Mouse (Mus musculus): ENCODE results near the gene Lhfpl3.

The Lhfpl3 gene

DNA sequence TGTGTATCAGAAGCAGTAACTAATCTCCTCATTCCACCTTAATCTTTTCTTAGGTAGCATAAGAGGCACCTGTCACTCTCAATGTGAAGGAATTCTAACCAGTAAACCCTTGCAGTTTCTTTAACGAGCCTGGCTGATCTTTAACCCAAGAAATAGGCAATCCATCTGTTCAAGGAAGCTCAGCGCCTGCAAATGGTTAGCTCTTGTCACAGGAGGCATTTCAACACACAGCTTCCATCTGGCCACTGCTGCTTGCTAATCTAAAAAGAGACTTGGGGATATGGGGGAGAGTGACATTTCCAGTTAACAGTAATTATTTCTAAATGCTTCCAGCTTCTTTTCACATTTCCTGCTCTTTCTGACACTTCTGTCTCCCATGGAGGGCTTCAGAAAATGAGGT lies 182.9 kb downstream of the Lhfpl3 start:
- no peak for DNase-seq

DNA sequence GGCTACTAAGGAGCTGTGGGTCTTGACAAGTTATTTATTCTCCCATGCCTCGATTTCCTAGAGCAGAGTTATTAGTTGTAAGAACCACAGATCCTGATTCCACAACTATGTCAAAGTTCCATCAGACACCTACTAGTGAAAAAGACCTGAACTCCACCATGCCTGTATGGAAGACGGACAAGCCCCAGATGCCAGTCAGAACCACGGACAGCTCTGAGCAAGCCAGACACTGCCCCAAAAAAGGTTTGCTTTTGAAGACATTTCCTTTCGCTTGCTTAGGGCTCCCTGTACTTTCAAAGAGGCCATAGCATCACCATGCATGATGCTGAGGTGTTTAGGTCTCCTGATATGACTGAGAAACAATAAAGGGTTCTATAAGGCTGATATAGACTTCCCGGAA lies 197.4 kb downstream of the Lhfpl3 start:
- DNase-seq = no peak

DNA sequence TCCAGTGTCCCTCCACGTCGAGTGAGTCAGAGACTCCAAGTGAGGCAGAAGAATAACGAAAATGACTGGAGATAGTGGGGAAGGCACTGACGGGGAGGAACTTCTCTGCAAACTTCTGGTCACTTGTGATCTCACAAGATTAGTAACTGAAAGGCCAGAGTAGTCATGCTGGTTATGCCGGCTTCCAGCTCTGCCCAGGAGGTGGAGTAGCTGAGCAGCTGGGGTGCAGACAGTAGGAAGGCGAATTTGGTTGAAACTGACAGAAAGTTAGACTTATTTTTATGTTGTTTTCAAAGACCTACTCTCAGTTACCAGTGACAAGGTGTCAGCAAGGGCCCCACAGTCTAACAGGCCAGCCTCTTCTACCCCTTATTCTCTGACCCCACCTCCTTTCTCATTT lies 217.4 kb downstream of the Lhfpl3 start:
- DNase-seq = no peak

DNA sequence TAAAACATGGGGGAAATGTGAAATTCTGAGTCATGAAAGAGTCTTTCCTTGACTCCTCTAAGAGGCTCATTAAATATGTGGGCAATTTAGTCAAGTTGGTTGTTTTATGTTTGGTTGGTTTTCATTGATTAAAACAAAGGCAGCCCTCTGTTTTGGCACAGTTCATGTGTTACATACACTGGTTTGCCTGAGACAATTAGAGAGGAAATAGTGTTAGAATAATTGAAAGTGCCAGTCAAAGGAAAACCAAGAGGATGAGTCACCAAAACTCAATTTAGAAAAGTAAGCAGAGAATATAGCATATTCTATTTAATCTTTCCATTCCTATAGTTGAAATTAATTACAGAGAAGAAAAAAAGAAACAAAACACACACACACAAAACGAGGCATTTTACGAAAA lies 240.9 kb downstream of the Lhfpl3 start:
- no peak for DNase-seq

DNA sequence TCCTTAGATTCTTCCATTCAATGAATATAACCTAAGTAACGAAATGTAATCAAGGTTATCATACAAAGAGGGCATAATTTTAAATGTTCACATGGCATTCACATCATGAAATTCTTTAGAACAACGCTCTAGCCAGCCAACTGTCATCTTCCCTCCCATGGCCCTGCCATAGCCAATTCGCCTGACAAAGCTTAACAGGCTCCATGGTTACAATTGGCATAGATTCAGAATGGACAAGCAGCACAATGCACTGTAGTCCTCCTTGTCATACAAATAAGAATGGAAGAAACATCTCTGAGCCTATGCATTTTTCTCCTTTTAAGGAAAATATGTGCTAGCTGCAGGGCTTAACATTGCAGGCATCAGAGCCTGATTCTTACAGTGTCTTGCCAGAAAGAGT lies 254.0 kb downstream of the Lhfpl3 start:
- no peak for DNase-seq

DNA sequence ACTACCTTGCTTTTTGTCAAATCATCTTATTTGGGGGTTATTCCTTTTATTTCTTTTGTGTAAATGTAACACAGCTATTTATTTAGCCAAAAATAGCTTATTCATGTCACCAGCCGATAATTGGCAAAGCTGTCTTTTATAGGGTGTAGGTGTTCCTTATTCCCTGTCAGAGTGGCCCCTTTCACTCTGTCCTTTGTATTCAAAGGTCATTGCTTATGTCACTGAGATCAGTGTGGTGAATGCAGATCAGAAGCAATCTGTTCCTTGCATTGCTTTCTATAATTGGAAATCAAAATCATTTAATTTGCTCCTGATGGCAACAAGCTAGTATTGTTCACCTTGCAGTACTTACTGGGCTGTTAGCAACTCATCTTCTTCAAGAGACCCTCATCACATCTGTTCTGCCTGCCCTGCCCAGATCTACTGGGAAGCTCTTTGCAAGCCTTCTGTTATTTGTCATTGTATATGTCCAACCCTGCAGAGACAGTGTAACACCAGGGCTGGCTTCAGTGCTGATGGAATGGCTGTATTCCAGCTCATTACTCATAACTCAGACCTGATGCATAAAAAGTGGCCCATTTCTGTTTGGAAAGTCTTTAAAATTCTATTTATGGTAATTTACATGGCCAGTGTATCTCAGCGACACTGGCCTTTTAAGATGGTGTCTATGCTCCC lies 257.4 kb downstream of the Lhfpl3 start:
- no peak for DNase-seq

DNA sequence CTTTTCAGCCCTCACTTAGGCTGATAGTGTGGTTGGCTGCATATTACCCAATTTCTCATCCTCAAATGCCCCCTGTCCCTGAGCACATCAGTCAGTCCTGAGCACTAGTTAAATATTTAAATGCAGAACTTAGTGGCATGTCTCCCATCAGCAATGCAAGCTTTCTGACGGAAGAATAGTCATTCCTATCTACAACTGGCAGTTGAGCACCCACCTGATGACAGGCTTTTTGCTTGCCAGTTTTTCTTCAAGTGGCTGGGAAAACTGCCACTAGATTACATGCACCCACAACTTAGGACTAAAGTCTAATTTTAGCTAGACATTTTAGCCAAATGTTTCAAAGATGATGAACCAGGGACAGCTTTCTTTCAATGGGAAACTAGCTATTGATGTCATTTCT lies 260.3 kb downstream of the Lhfpl3 start:
- no peak for DNase-seq

DNA sequence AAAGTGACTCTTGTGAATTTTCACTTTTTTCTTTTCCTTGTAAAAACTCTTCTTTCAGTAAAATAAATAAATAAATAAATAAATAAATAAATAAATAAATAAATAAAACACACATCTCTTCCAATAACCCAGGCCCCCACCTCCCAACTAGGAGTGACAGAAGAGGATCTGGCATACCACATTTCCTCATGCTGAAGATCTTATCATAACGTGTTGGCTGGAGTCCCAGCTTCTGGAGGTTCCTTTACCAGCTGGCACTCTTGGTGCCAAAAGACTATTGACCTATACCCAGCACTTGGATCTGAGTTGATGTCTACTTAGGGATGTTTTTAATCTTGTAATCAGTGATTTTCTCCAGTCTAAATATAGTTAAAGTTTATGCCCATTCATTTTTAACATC lies 264.6 kb downstream of the Lhfpl3 start:
- DNase-seq = no peak

DNA sequence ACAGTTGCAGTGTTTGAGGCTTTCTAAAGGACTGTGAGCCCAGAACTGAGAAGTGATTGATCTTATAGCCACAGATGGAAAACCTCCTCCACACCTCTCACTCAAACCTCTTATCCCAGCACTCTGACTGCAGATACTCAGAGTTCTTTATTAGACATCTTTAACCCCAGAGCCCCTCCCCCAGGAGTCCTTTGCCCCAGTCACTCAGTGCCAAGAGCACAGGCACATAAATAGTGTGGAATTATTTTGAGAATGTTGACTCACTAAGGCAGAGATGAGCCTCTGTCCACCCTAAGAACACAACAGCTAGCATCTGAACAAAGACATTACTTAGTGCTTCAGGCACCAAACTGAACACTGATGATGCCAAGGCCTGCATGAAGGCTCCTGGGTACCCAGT lies 268.1 kb downstream of the Lhfpl3 start:
- no peak for DNase-seq

DNA sequence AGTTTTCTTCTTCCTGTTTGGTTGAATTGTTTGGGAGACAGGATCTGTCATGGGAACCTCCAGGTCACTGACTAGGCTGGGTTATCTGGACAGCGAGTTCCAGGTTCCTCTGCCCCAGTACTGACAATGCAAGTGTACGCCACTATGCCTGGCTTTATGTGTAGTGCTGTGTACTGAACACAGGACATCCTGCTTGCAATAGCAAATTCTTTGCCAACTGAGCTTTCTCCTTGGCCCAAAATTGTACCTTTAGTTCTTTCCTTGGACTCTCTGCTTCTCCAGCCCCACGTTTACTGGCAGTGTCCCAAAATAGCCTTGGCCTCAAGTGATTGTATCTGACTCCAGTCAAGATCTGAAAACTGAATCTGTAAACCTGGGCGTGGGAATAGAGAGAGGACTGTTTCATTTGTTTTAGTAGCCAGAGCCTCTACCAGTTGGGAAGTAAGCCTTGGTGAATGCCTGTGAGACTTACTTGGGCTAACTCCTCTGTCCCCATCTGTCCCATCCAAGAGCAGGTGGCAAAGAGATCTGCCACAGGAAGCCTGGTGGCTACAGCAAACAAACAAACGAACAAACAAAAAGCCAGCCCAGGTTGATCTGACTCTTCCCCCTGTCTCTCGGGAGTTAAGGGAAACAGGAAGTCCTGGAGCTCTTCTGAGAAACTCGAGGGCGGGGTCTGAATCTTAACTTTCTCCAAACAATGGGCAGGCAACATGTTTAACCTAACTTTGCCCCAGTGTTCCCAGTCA lies 269.9 kb downstream of the Lhfpl3 start:
- DNase-seq = no peak

DNA sequence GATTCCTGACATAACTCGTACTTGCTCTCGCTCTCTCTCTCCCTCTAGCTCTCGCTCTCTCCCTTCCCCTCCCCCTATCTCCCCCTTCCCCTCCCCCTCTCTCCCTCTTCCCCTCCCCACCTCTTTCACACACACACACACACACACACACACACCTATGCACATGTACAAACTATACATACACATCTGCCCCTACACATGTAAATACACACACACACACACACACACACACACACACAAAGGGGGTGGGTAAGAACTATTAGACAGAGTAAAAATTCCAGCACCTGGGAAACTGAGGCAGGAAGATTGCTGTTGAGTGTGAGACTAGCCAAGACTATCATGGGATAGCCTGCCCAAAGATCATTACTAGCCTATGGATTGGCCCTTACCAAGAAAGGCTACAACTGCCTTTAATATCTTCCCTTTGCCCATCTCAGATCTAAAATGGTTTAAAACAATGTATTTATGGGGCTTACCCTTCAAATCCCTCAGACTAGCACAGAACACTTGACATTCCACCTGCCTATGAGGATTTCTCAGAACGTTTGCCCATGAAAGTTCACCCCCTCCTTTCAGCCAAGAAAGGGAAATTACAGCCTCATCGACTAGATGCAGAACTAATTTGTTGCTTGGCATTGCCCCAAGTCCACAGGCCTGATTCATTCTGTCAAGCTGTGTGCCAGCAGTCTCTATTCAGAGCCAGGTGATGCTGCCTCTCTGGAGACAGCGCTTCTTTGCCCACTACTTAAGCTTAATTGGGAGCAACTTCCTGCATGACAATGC lies 289.3 kb downstream of the Lhfpl3 start:
- peak; percentile 15 for DNase-seq

DNA sequence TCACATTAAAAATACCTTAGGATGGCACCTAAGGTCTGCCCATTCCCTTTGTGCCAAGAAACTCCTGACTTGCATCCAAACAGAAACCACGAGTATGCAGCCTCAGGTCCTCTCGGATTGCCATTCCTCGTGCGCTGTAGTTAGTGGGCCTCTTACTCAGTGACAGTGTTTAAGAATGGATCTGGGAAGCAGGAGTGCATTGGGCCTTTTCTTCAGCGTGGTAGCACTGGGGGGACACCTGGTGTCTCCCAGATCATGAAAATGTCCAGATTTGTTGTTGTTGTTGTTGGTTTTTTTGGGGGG lies 289.8 kb downstream of the Lhfpl3 start:
- DNase-seq = no peak

DNA sequence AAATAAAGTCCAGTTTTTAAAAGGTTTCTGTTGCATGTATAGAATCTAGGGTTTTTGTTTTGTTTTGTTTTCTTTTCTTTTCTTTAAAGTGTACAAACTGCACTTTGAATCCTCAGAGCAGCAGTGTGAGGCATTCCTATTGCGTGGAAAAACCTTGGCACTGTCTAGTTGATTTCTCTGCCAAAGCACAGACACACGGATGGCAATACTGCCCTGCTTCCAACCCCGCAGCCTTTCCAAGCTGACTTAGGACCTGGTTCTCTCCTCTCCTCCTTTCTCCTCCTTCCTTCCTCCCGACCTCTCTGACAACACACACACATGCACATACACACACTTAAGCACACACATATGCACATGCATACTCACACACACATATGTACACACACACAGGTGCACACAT lies 294.6 kb downstream of the Lhfpl3 start:
- no peak for DNase-seq

DNA sequence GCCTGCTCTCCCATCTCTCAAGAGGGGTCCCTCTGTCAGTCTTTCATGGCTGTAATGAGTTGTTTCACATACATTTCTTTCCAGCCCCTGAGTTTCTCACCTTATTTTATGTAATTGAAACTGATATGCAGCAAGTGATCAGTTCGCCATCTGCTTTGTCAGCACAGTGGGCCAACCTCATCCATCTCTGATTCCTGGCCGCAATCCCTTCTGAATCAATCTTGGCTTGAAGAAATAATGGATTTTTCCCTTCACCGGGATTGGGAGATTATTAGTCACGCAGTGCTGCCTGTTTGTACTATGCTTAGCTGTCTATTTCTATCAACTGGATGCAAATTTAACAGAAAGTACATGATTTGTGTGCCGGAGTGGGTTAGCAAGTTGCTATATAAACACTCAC lies 297.0 kb downstream of the Lhfpl3 start:
- no peak for DNase-seq

DNA sequence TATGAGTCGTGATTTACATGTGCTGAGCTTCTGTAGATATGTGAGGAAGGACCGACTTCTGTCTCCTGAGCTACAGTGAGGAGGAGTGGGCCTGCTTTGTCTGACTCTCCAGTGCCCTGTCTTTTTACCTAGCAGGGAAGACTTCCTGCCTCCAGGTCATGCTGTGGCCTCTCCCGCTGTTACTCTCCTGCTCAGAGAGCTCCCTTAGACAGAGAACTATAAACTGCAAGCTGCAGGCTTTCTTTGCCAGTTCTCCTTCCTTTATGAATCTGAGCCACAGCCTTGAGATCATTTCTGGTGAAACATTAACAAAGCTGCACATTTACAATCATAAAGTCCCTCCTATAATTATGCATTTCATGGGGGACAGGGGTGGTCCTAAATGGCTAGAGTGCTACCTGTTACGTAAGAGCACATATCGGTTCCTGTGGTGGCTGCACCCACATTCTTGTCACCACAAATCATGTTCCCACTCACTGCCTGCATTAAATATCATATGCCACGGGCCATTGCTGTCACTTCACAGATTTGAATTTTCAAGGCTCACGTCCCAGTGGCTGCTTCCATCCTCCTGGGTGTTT lies 303.3 kb downstream of the Lhfpl3 start:
- DNase-seq = no peak

DNA sequence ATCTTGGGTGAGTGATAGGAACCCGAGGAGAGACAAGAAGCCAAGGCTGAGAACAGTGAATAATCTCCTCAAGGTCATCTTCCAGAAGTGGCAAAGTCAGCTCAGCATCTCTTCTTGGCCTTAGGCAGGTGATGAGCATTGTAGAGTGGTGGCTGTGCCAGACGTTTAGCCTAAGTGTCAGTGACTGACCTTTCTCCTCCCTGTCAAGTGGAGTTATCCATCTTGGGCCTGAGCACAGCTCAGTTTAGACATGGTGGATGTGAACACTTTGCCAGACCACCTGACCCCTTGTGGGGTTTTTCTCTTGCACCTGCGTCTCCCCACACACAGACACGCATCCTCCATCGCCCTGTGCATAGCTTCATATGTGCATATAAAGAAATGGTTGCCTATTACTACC lies 305.6 kb downstream of the Lhfpl3 start:
- no peak for DNase-seq

DNA sequence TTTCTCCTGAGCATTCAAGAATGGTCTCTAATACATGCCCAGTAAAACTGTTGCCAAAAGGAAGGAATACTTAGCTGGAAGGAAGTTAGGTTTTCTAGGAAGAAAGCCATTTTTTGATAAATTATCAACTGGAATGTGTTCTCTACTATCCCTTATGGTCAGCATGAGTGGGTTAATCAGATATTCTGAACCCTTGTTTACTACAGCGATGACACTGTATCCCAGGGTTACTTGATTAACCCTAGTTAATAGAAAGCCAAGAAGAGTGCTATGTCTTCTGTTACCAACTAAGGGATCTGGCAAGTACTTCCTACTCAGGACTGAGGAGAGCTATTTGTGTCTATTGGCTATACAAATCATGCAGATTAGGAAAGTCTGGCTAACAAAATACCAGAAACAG lies 349.0 kb downstream of the Lhfpl3 start:
- DNase-seq = no peak

DNA sequence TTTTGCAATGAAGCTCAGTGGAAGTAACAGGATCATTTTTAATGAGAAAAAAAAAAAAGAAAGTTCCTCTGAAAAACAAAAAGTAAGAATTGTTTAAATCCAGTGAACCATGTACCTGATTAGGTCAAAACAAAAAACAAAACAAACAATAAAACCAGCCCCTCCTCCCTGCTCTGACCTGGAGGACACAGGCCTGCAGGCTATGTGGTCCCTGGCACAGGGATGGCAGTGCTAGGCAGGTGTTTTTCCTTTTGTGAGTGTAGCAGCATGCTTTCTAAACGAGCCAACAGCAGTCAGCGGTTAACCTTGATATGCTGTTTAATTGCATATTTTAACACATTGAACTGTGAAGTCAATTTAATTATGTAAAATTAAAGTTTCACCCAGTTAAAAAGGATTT lies 360.7 kb downstream of the Lhfpl3 start:
- no peak for DNase-seq

DNA sequence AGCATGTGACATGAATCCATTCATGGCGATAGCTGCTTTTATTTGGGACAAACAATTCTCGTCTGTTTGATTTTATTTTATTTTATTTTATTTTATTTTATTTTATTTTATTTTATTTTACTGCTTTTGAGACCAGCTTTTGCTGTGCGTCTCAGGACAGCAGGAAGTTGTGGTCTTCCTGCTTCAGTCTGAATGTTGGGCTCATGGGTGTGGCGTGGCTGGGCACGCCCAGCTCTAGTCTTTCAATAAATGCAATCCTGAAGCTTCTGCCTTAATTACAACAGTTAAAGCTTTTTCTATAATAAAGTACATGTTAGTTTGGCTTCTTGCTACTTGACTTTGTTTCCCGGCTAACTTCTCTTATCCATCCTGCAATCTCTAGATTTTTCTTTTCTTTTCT lies 365.4 kb downstream of the Lhfpl3 start:
- no peak for DNase-seq

DNA sequence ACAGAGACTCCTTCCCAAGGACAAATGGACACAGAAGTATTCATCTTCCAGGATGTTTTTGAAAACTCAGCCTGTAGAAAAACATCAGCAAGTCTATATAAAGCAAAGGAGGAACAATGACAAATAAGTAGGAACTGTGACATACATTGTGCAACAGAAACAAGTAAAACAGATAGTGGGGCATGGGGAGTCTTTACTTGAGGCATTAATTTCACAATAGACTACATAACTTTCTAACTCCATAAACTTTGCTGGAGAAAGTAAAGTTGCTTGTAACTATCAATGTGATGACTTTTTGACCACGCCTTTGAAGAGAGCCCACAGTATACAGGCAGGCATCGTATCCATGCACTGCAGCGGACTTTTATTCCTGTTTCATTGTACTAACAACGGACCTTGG lies 368.4 kb downstream of the Lhfpl3 start:
- DNase-seq = no peak

DNA sequence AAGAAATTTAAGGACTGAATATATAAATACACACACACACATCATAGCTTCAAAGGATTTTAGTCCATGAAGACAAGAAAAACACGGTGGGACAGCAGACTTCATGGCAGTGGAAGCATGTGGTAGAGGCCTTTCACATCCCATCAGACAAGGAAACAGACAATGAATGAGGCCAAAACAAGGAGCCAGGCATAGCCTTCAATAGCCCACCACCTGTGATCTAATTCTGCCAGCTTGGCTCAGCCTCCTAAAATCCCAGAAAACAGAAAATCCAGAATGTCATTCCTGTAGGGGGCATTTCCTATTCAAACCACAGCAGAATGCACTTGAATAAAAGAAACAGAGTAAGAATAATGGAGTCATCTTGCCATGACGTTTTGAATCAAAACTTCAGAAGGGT lies 381.0 kb downstream of the Lhfpl3 start:
- no peak for DNase-seq

DNA sequence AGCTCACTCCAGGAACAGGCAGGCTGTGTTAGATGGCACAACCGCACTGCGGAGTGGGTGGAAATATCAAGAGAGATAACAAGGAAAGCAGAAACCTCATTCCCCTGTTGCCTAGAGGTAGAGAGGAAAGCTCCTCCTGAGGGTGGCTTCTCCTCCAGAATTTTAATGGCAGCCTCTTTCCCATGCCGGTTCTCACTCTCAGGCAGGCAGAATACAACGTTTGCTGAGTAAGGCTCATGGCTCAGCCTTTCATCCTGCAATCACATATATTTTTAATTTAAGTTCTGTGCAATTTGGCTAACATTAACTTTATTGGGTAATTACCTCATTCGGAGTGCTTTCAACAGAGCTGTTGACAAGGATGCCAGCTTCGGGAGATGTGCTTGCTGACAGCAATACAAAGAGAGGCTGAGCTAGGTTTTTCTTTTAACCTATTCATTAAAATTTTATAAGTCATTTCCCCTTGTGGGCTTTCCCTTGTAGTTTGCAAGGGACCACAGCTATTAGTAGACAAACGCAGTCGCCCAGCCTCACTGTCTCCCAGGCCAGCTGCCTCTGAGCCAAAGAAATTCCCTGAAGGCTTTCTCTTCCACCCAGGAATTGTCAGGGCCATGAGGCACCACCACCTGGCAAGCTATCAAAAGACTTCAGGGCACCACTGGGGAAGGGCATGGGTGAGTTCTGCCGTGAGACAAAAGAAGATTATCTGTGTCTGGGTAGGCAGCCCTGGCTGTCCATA lies 394.5 kb downstream of the Lhfpl3 start:
- DNase-seq = no peak

DNA sequence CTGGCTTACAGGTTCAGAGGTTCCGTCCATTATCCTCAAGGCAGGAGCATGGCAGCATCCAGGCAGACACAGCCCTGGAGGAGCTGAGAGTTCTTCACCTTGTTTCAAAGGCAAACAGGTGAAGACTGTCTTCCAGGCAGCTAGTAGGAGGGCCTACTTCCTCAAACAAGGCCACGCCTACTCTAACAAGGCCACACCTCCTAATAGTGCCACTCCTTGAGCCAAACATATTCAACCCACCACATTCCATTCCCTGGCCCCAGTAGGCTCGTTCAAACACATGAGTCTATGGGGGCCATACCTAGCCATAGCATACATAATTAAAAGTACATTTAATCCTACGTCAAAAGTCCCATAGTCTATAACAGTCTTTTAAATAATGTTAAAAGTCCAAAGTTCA lies 407.4 kb downstream of the Lhfpl3 start:
- DNase-seq = no peak

All from right cerebral cortex, postnatal 25 days (tissue).